Mouse (Mus musculus) layer of hippocampus, postnatal 10 days (tissue): Measurements from ENCODE around the gene Selenoh. TPM values are rescaled to one million over a fixed set of nuclear protein-coding genes. Genes with fewer than 3 reads are reported as not detected.

Source experiments
- DNase-seq, 2 experiments: peaks; one replicate each; pipeline ENCODE4 v3.0.0; 2021; ENCODE audit warnings: low spot score in 2 of 2
- total RNA-seq, 2 experiments: library from RNA; stranded (reverse); gene quantifications; 2 replicates each; pipeline ENCODE4 v1.2.3; 2021

The Selenoh gene
- total RNA-seq, 2 experiments from 2014 or later: 58.8 to 67.6 TPM

- DNase-seq: no peak
Measured at GRCm38 (mm10) chr2:84634934-84635482, 35.6 kb downstream of the Selenoh start.

GRCm38 (mm10) chr2:84634006-84634405 lies 36.6 kb downstream of the Selenoh start:
- DNase-seq: no peak

DNA sequence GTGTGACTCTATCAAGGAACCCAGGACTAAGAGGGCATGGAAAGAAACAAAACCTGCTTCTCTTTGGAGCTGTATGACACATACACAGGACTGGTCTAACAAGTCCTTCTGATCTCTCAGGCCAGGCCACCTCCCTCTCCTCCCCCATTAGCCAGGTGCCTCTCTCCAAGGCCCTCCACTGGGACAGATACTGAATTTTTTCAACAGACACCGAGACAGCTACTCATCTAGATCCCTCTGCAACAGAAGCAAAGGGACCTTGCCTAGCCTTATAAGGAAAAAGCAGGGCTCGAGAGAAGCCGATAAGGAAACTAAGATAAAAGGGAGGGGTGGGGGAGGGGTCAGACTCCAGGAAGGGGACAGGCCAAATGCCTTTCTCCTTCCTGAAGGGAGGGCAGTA lies 37.6 kb downstream of the Selenoh start:
- DNase-seq: no peak

- no peak for DNase-seq
Measured at GRCm38 (mm10) chr2:84632001-84632400, 38.6 kb downstream of the Selenoh start.

DNA sequence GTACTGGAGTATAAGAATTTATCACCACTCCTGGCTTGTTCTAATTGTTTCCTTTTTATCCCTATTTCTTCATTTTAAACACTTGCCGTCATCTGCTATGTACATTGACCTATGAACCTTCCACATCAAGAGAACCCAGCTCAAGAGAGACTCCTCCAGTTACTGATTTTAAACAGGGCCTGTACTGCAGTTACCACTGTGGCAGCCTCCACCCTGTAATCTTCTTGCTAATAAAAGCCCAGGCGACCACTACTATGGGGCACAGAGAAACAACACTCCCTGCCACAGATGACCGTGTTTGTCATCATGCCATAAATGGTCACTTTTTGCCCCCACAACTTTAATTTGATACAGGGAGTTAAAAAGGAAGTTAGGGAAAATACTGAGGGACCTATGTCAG lies 43.5 kb downstream of the Selenoh start:
- no peak for DNase-seq

DNA sequence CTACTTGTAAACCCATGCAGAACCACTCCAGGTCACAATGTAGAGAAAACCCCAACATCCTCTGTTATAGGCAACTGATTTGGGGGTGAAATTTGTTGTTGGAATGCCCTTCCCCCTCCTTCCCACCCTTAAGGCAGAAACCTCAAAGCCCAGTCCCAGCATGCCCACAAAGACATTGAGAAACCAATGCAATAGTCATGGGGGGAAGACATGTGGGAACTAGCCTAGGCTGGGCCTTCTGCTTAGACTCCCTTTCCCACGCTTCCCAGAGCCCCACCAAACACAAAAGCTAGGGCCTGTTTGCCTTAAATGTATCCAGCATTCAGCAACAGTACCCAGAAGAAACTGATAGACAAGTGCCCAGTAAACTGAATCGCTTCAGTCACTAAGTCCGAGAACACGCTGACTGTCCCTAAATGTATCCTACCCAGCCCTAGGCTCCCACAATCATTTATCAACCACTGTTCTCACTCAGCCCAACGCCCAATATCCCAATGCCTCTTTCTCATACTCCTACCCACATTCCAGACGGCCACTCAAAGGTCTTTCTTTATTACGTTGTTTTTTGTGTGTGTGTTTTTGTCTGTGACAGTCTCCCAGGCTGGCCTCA lies 44.1 kb downstream of the Selenoh start:
- DNase-seq: no peak

- DNase-seq: no peak
Measured at GRCm38 (mm10) chr2:84624201-84624600, 46.4 kb downstream of the Selenoh start.

- DNase-seq: no peak
Measured at GRCm38 (mm10) chr2:84623428-84624119, 47.0 kb downstream of the Selenoh start.

DNA sequence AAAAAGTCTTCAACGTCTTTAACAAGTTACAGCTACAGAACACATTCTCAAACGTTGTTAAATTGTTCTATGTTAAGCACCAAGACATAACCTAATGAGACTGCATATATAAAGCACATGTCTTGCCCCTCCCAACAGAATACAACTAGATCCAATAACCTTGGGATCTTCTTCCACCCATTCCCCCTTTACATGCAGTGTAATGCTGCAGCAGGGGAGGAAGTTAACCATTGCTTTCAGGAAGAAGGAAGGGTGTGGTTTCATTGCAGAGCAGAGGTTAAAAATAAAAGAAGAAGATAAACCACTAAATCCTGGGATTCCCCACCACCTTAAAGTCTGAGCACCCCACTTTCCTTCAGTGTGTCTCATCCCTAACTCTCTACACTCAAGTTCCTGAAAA lies 47.9 kb downstream of the Selenoh start:
- no peak for DNase-seq

DNA sequence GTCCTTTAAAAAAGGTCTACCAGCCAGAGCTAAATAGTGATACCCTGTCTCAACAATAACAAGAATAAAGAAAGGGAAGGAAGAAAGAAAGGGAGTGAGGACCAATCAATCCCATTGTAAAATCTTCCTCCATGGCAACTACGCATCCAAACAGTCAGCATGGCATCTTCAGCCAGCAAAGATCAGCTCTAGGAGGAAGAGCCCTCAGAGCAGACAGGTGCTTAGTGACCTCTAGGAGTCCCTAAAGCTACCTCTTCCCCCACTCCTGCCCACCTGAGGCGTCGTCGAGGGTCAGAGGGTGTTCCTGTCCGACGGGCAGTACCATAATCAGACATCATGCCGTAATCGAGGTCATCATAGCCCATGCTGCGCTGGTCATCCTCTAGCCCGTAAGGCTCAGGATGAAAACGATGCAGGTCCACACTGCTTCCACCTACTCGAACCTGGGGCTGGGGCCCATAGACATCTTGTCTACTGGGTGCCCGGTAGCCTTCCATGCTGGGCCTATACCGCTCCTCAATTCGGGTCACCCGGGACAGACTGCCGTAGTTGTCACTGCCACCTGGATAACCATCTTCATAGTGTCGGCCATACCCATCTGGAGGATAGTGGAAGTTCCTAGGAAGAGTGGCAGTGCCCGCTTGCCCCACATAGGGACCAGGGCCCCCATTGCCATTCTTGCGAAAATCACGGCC lies 50.8 kb downstream of the Selenoh start:
- DNase-seq: no peak

Other genes starting within 250 kb of the Selenoh start
- gene Calcrl, start 245.4 kb downstream of the Selenoh start, total RNA-seq: 10 to 100 TPM; 12.0 to 14.1 TPM
- gene Tfpi, start 194.0 kb downstream of the Selenoh start, total RNA-seq: 1 to 10 TPM; 7.9 TPM
- 10 to 100 TPM; 62.2 to 63.7 TPM for gene Ctnnd1, start 20.0 kb downstream of the Selenoh start, total RNA-seq
- not detected for gene Btbd18, start 11.7 kb downstream of the Selenoh start, total RNA-seq
- gene Gm28635, start 7.3 kb upstream of the Selenoh start, total RNA-seq: 1 to 10 TPM; 4.1 to 4.8 TPM
- 10 to 100 TPM; 33.0 to 38.8 TPM for gene Med19, start 7.6 kb upstream of the Selenoh start, total RNA-seq
- gene Tmx2, start 8.4 kb upstream of the Selenoh start, total RNA-seq: 100 to 1,000 TPM; 180 to 184 TPM
- 10 to 100 TPM; 34.3 to 34.4 TPM for gene Zdhhc5, start 44.4 kb upstream of the Selenoh start, total RNA-seq
- gene Clp1, start 56.6 kb upstream of the Selenoh start, total RNA-seq: 1 to 10 TPM; 7.4 to 9.5 TPM
- 10 to 100 TPM; 19.7 to 19.9 TPM for gene Ypel4, start 63.3 kb upstream of the Selenoh start, total RNA-seq
- 1 to 10 TPM; 5.4 to 6.3 TPM for gene Gm19426, start 72.9 kb upstream of the Selenoh start, total RNA-seq
- gene Serping1, start 104.7 kb upstream of the Selenoh start, total RNA-seq: 10 to 100 TPM in 1 of 2 experiments, 1 to 10 TPM in 1; 9.6 to 10.1 TPM
- gene Ube2l6, start 128.1 kb upstream of the Selenoh start, total RNA-seq: 1 to 10 TPM; 7.9 to 8.5 TPM
- not detected for gene Smtnl1, start 151.9 kb upstream of the Selenoh start, total RNA-seq
- gene Timm10, start 156.2 kb upstream of the Selenoh start, total RNA-seq: 10 to 100 TPM; 58.7 to 64.2 TPM
- gene Slc43a1, start 168.1 kb upstream of the Selenoh start, total RNA-seq: under 1 TPM; 0.27 to 0.75 TPM
- gene Rtn4rl2, start 215.9 kb upstream of the Selenoh start, total RNA-seq: 100 to 1,000 TPM; 108 to 116 TPM